Mouse (Mus musculus) liver, postnatal 0 days (tissue): ENCODE results near the gene Shank1.

Experiments used
- CTCF ChIP-seq: sonication (generic); IDR thresholded peaks from 2 replicates; pipeline ENCODE4 v1.5.1; 2016; ENCODE audit warnings: antibody characterized with exemption, low read depth
- EP300 ChIP-seq: IDR thresholded peaks from 2 replicates; pipeline ENCODE4 v1.6.1; 2016; ENCODE audit warnings: antibody characterized with exemption, low read depth, mild to moderate bottlenecking

DNA sequence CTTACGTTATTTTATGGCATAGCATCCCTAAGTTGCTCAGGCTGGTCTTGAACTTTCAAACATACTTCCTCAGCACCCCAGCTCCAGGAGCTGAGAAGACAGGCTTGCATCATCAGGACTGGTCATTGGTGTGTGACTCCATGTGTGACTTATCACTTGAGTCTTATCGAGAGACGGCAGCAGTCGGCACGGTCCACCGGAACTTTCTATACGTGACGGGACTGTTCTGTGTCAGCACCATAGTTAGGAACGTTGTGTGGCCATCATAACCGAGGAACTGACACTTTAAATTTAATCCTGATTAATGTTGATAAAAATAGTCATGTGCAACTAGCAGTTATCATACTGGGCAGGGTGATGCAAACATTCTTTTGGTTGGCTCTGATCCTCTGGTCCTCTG, 31.1 kb downstream of the Shank1 start:
- TF ChIP-seq CTCF (no peak), EP300 (no peak)
